Mouse (Mus musculus) CD4-positive, CD25-positive, alpha-beta regulatory T cell, adult 9 weeks (primary cell): ENCODE data around the gene Atp2b4. TPM values are rescaled to one million over a fixed set of nuclear protein-coding genes. Genes with fewer than 3 reads are reported as not detected.

Experiments used
- polyA plus RNA-seq: library from polyadenylated mRNA; unstranded; fragments of 100-300 nt; shearing (Covaris generic); gene quantifications from one replicate; pipeline ENCODE4 v1.2.1, GENCODE M21; 2017

The Atp2b4 gene
- 7.2 TPM for polyA plus RNA-seq

GRCm38 (mm10) chr1:133800948-133801393, at the start of gene Atp2b4:
Gene Atp2b4 (minus strand): TSS chr1:133801041.

DNA sequence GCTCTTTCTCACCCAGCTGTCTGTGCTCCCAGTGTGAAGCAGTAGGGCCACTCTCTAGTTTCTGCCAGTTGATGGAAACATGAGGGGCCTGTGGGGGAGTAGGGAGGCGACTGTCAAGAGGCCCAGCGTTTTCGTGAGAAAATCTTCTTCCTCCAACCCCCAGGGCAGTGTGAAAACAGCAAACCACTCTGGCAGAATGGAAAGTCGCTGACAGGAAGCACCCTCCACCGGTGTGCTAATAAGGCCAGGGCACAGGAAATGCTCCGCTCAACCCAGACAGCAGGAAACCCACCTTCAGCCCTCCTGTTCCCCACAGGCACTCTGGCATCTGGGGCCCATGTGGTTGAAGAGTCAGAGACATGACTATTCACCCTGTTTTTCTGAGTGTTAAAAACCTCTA, 110.9 kb downstream of the Atp2b4 start, which contains the start of gene Lax1:
Lax1 (minus strand) TSS at position 212 of the 400 bp plus-strand sequence.

DNA sequence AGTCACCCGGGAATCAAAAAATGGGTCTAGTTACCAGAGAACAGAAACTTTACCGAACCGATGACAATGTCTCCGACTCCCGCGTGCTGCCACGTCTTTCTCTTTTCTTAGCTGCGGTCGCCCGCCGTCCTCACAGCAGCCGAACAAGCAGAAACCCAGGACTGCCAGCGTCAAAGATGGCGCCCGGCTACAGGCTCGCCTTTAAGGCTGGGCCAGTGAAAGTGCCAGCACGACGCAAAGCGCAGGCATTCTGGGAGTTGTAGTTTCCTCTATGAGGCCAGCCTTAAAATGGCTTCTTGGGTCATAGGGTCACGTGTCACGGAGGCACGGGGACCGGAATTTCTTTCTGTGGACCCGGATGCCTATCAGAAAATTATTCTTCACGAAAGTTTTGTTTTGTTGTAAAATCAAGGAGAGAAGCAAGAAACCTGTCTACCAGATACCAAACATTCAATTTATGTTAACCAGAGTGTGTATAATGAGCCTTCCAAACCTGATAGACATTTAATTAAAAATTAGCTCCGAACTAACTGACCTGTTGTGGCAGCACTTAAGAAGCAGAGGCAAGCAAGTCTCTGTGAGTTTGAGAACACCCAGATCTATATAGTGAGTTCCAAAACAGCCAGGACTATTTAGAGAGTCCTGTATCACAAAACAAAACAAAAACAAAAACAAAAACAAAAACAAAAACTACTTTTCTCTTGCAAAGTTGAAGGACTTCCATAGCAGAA, 139.5 kb downstream of the Atp2b4 start, which contains the start of gene Gm38394:
Gm38394 (minus strand) TSS at position 116 of the 731 bp plus-strand sequence.

GRCm38 (mm10) chr1:133660466-133661202, 140.2 kb downstream of the Atp2b4 start, which contains the start of gene Zbed6:
Gene Zbed6 (minus strand): TSS chr1:133660885.

Other genes starting within 250 kb of the Atp2b4 start
- gene Snrpe, start 190.8 kb downstream of the Atp2b4 start, polyA plus RNA-seq = 341 TPM
- not detected for gene Zbed6, start 140.2 kb downstream of the Atp2b4 start, polyA plus RNA-seq
- 2.9 TPM for gene Gm38394, start 139.7 kb downstream of the Atp2b4 start, polyA plus RNA-seq
- 140 TPM for gene Lax1, start 110.9 kb downstream of the Atp2b4 start, polyA plus RNA-seq
- gene Optc, start 107.0 kb upstream of the Atp2b4 start, polyA plus RNA-seq = not detected
- not detected for gene Prelp, start 120.4 kb upstream of the Atp2b4 start, polyA plus RNA-seq
- not detected for gene Fmod, start 236.2 kb upstream of the Atp2b4 start, polyA plus RNA-seq